Mouse (Mus musculus): ENCODE measurements at regions not wholly inside any gene's neighbourhood (a gene's known extent, or its start where the extent isn't known, plus 50 kb on each side); places are given as distances from the start of the nearest gene placed in this dataset.

DNA sequence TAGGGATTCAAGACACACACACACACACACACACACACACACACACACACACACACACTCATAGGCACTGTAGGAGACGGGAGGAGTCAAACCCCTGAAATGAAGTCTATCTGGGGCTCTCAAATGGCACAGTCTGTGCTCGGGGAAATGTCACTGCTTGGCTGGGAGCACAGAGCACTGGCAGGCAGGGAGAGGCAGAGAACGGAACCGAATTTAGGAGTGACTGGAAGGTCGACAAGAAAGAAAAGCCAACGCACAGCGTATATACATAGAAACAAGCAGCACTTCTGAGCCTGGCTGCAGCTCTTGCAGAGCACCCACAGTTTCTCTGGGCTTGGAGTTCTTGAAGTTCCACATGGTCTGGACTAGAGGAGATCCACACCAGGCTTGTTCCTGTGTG, 160.1 kb upstream of the Zfp703 start:
- TF ChIP-seq CTCF (IDR thresholded peaks at IDR 0.05; ENCODE audit: low read depth) (no peak), EP300 (IDR thresholded peaks at IDR 0.05; ENCODE audit: low read depth) (no peak)
